Mouse (Mus musculus) embryonic facial prominence, embryonic 10.5 days (tissue): ENCODE measurements at regions not wholly inside any gene's neighbourhood (a gene's known extent, or its start where the extent isn't known, plus 50 kb on each side); places are given as distances from the start of the nearest gene placed in this dataset.
A peak's percentile ranks its signal among the peaks of the same experiment; 100 is the strongest.

Experiments used
- DNase-seq: peaks from one replicate; pipeline ENCODE4 v3.0.0-alpha.2; 2017; ENCODE audit warnings: low spot score
- H3K27ac ChIP-seq: fragments of 300-500 bp; sonication (generic); replicated peaks from 2 replicates; pipeline ENCODE4 v1.5.1; 2016; ENCODE audit warnings: mild to moderate bottlenecking
- H3K27me3 ChIP-seq: fragments of 300-500 bp; sonication (generic); replicated peaks from 2 replicates; pipeline ENCODE4 v1.6.1; 2016; ENCODE audit warnings: low read depth, mild to moderate bottlenecking; ENCODE audit not compliant: poor library complexity, severe bottlenecking
- H3K36me3 ChIP-seq: fragments of 300-500 bp; sonication (generic); replicated peaks from 2 replicates; pipeline ENCODE4 v1.6.1; 2016; ENCODE audit warnings: mild to moderate bottlenecking, moderate library complexity
- H3K4me1 ChIP-seq: fragments of 300-500 bp; sonication (generic); 2 replicates; pipeline ENCODE4 v1.6.1; 2016
- H3K4me3 ChIP-seq: fragments of 300-500 bp; sonication (generic); 2 replicates; pipeline ENCODE4 v1.5.1; 2016; ENCODE audit warnings: mild to moderate bottlenecking, moderate library complexity
- H3K9me3 ChIP-seq: fragments of 300-500 bp; sonication (generic); 2 replicates; pipeline ENCODE4 v1.6.1; 2016; ENCODE audit warnings: mild to moderate bottlenecking
- WGBS: fragments of 180-500 bp; shearing (Covaris S2); methylation state at CpG from one replicate; pipeline ENCODE4 v1.1.7; 2016; 5-methylcytosine and 5-hydroxymethylcytosine counted together

DNA sequence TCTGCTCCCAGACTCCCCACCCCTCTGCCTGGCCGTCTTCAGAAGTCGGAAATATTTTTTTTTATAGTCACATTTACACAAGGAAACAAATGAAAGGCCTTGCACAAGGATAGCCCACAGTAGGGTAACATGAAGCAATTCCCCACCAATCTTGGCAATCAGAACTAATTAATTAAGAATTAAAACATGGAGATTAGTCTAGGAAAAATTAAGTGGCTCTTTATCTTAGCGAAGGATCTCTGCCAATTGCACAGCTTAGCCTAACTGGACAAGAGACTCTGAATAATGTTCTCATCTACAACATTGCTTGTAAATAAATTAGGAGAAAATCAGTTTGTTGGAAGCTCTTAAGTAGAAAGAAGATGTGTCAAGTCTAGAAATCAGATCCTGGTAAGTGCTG is 220.3 kb upstream of the Runx1 start:
- DNase-seq: no peak
- 90% methylated on average over 3 of the region's 3 CpGs for WGBS

DNA sequence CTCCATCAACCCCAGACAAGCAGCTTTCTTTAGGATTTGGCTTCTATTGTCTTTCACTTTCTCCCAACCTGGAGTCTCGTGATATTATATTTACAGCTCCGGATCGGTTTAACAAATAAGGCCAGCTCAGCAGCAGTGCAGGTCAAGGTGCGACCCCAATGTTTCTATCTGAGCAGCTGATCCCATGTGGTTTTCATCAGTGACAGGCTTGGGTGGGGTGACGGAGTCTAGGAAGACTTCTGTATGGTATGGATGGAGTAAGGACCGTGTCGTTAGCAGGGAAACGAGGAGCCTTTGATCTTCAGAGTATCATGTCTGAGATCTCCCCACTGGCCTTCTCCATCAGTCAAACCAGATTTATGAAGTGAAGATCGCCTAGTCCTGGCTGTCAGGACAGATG is 217.4 kb upstream of the Runx1 start:
- 38% methylated on average over 9 of the region's 9 CpGs for WGBS
- DNase-seq: peak; percentile 31
- Histone ChIP-seq H3K36me3 (no peaks in the 10 kb centered on the region), H3K27ac (peak overlapping the region; percentile 20; the same call in 1 of the 2 replicates), H3K4me3 (no peak overlapping the region), H3K4me1 (peaks cover 15% of the 10 kb centered on the region), H3K27me3 (peaks cover 4% of the 10 kb centered on the region; the same call in 1 of the 2 replicates), H3K9me3 (no peaks in the 10 kb centered on the region)

More for the DNA sequence above, 220.3 kb upstream of the Runx1 start:
- Histone ChIP-seq H3K4me1 (peaks cover 15% of the 10 kb centered on the region), H3K9me3 (no peaks in the 10 kb centered on the region), H3K4me3 (no peak overlapping the region), H3K27ac (no peak overlapping the region), H3K36me3 (no peaks in the 10 kb centered on the region), H3K27me3 (peaks cover 4% of the 10 kb centered on the region; the same call in 1 of the 2 replicates)

DNA sequence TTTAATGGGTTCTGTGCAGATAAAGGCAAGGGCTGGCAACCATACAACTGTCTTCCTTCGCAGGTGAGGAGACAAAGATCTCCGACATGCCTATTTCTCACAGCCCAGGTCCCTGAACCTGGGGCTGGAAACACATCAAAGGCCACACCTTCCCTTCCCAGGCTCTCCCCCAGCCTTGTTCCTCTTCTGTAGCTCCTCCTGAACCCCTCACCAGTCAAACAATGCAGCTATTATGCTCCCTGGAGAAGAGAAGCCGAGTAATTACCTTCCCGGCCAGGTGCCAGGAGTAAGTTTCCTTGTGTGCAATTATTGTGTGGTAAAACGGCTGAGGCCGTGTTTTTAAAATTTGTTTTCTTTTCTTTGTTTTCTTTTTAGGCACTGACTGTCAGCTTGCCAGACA is 217.0 kb upstream of the Runx1 start:
- Histone ChIP-seq H3K4me1 (peaks cover 15% of the 10 kb centered on the region), H3K27me3 (peaks cover 4% of the 10 kb centered on the region; the same call in 1 of the 2 replicates), H3K27ac (peak overlapping the region; percentile 20; the same call in 1 of the 2 replicates), H3K36me3 (no peaks in the 10 kb centered on the region), H3K4me3 (no peak overlapping the region), H3K9me3 (no peaks in the 10 kb centered on the region)
- WGBS: 34% methylated on average over 6 of the region's 6 CpGs
- DNase-seq: peak; percentile 34

DNA sequence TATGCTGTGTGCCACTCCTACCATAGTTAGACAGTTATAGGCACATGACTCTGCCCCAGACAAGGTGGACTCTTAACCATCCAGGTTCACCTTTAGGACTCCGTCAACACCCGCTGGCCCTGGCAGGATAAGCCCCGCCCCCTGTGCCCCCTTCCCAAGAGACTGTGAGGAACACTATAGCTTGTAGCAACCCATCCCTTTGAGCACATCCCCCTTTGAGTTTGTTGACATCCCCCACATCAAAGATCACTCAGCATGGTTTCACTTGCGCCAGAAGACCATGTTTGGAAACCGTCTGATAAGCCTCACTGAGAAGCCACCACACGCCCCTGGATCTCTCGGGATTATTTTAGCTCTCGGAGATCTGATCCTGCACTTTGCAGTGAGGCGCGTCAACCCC is 216.5 kb upstream of the Runx1 start:
- H3K27me3 ChIP-seq: peaks cover 4% of the 10 kb centered on the region; the same call in 1 of the 2 replicates
- no peak overlapping the region for H3K4me3 ChIP-seq
- H3K36me3 ChIP-seq: no peaks in the 10 kb centered on the region
- H3K27ac ChIP-seq: no peak overlapping the region
- WGBS: 68% methylated on average over 10 of the region's 10 CpGs
- peaks cover 15% of the 10 kb centered on the region for H3K4me1 ChIP-seq
- no peaks in the 10 kb centered on the region for H3K9me3 ChIP-seq
- no peak for DNase-seq

DNA sequence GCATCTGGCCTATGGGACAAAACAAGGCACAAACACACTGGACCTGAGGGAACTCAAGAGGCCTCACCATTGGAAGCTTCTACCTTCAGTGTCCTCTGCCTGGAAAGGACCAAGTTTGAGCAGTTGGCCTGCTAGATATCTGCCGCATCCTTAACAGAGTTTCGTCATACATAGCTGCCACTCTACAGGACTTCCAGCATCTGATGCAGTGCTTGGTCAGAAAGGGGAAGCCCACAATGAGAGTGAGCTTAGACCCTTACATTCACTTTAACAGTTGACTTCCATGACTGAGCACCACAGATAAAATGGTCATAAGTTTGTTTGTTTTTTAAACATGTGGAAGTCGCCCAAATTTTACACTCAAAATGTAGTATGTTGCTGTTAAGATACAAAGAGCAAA is 215.9 kb upstream of the Runx1 start:
- Histone ChIP-seq H3K9me3 (no peaks in the 10 kb centered on the region), H3K27me3 (peaks cover 4% of the 10 kb centered on the region; the same call in 1 of the 2 replicates), H3K4me1 (peaks cover 15% of the 10 kb centered on the region), H3K36me3 (no peaks in the 10 kb centered on the region), H3K4me3 (no peak overlapping the region), H3K27ac (no peak overlapping the region)
- WGBS: 91% methylated on average over 3 of the region's 3 CpGs
- no peak for DNase-seq

DNA sequence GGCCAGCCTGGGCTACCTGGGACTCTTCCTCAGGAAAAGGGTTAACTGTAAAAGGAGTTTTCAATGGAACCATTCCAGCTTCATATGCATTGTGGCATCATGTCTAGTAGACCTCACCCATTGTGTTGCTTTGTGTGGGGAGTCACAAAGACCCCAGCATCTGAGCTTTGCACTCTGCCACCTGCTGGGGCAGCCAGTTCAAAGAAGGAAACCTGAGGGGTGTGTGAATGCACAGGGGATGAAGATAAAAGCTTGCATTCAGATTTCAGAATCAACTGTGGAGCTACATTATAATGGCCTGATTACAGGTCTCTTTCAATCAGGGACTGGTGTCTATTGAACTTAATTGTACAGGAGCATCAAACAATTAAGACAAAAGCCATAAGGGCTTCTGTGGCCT is 215.4 kb upstream of the Runx1 start:
- Histone ChIP-seq H3K27me3 (peaks cover 4% of the 10 kb centered on the region; the same call in 1 of the 2 replicates), H3K36me3 (no peaks in the 10 kb centered on the region), H3K4me1 (peaks cover 15% of the 10 kb centered on the region), H3K4me3 (no peak overlapping the region), H3K27ac (no peak overlapping the region), H3K9me3 (no peaks in the 10 kb centered on the region)
- DNase-seq: no peak

DNA sequence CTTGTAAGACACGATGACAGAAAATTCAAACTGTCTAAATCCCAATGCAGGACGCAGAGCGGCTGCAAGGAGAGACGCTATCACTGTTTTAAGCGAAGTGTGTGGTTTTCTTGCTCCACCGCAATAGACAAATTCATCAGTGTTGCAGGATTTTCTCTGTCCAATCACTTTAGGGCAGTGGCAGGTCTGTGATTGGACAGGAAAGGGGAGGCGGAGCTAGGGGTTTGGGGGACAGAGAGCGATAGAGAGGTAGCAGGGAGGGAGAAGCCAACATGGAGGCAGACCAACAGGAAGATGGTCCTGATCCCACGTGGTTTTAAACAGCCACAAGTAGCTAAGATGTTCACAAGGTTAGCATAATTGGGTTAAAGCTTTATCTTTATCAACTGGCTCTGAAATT is 209.7 kb upstream of the Runx1 start:
- no peak overlapping the region for H3K27ac ChIP-seq
- H3K4me1 ChIP-seq: no peaks in the 10 kb centered on the region
- DNase-seq: no peak
- H3K4me3 ChIP-seq: no peak overlapping the region
- no peaks in the 10 kb centered on the region for H3K9me3 ChIP-seq
- no peaks in the 10 kb centered on the region for H3K36me3 ChIP-seq
- 88% methylated on average over 9 of the region's 9 CpGs for WGBS
- no peaks in the 10 kb centered on the region for H3K27me3 ChIP-seq

DNA sequence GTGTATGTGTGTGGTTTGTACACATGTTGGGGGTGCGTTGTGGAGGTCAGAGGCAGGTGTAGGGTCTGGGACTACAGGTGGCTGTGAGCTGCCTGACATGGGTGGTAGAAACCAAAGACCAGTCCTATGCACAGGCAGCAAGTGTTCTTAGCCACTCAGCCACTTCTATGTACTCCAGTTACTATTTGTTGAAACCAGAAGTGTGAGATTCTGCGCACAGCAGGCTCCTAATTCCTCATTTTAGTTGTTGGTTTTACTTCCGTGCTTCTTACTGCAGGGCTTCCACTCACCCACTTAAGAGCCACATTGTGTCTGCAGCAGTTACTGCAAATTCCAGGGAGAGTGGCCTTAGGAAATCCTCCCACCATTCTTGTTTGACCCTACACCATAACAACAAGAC is 208.0 kb upstream of the Runx1 start:
- Histone ChIP-seq H3K9me3 (no peaks in the 10 kb centered on the region), H3K27ac (no peak overlapping the region), H3K36me3 (no peaks in the 10 kb centered on the region), H3K4me1 (no peaks in the 10 kb centered on the region), H3K4me3 (no peak overlapping the region), H3K27me3 (no peaks in the 10 kb centered on the region)
- no peak for DNase-seq
- 81% methylated on average over 3 of the region's 3 CpGs for WGBS

DNA sequence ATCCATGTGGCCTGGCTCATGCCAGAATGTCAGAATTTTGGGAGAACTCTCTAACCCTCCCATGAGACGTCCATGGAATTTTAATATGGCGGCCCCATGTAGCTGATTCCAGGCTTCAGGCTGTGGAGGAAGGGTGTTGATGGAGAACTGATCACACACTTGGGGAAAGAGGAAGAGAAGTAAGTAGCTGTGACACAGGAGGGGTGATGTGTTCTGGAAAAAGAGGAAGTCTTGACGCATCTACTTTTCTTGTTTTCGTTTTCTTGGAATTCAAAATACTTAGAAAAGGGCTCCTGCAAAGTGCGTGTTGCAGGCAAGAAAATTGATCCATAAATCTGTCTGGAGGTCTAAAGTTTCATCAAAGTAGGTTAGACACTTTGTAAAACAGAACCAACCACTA is 205.7 kb upstream of the Runx1 start:
- 0 out of 2 replicates have a peak, but pooled peaks cover 5% of the 10 kb centered on the region for H3K27me3 ChIP-seq
- H3K9me3 ChIP-seq: no peaks in the 10 kb centered on the region
- H3K27ac ChIP-seq: no peak overlapping the region
- H3K4me1 ChIP-seq: no peaks in the 10 kb centered on the region
- WGBS: 89% methylated on average over 5 of the region's 5 CpGs
- DNase-seq: no peak
- H3K36me3 ChIP-seq: no peaks in the 10 kb centered on the region
- no peak overlapping the region for H3K4me3 ChIP-seq

DNA sequence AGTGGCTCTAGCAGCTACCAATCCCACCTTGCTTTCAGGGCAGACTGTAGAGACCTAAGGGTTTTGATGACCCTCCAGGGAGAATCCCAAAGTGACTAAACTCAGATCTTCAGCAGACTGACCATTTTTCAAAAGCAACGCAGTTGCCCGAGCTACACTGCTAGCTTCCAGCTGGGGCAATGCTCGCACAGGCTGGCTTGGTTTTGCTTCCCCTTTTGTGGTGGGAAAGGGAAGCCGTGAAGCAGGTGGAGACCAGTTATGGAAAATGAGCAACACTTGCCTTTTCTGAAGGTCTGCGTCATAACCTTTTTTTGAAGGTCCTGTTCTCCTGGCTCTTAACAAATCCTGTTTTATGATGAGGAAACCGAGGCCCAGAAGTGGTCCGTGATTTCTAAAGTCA is 202.7 kb upstream of the Runx1 start:
- H3K36me3 ChIP-seq: no peaks in the 10 kb centered on the region
- 87% methylated on average over 7 of the region's 7 CpGs for WGBS
- no peak overlapping the region for H3K4me3 ChIP-seq
- DNase-seq: no peak
- H3K27me3 ChIP-seq: 0 out of 2 replicates have a peak, but pooled peaks cover 5% of the 10 kb centered on the region
- no peaks in the 10 kb centered on the region for H3K4me1 ChIP-seq
- H3K9me3 ChIP-seq: no peaks in the 10 kb centered on the region
- H3K27ac ChIP-seq: no peak overlapping the region

DNA sequence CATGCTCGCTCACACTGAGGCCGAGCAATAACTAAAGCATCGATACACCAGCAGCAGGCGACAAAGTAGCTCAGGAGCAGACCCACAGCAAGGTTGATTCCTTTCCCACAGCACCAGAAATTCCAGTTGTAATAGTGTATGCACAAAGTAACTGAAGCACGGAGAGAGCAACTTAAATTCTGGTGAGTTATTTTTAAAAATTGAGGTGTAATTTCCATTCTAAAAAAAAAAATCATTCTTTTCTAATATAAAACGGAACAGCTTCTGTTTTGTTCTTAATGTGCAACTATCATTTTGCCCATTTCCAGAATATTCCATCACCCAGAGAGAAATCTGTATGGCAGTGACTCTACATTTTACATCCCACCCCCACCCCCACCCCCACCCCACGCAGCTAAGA is 202.1 kb upstream of the Runx1 start:
- H3K9me3 ChIP-seq: no peaks in the 10 kb centered on the region
- H3K4me3 ChIP-seq: no peak overlapping the region
- no peak overlapping the region for H3K27ac ChIP-seq
- WGBS: 84% methylated on average over 7 of the region's 7 CpGs
- no peaks in the 10 kb centered on the region for H3K36me3 ChIP-seq
- DNase-seq: no peak
- H3K27me3 ChIP-seq: 0 out of 2 replicates have a peak, but pooled peaks cover 5% of the 10 kb centered on the region
- no peaks in the 10 kb centered on the region for H3K4me1 ChIP-seq

DNA sequence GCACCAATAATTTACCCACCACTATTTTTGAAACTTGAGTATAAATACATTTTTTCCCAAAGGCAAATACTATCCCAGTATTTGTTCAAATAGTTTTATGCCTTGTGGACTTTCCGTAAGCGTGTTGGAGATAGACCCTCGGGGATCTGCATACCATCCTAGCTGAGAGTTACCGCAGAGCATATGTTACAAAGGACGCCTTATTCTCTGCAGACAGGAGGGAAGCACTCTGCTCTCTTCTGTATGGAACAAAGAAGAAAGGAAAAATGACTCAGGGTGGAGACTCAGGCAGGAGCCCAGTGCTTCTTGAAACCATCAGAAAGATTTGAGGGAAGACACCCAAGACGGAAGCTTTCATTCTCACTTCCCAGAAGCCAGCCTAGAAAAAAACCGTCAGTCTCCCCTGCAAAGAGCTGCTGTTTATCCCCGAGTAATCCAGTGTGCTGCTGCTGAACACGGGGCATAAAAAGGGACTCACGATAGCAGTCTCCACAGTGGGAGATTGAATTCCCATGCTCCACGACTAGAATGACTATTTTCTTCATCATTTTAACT is 200.2 kb upstream of the Runx1 start:
- H3K36me3 ChIP-seq: no peaks in the 10 kb centered on the region
- H3K27ac ChIP-seq: no peak overlapping the region; the same call in 1 of the 2 replicates
- DNase-seq: no peak
- no peaks in the 10 kb centered on the region for H3K4me1 ChIP-seq
- no peaks in the 10 kb centered on the region for H3K9me3 ChIP-seq
- H3K27me3 ChIP-seq: peaks cover 17% of the 10 kb centered on the region
- 38% methylated on average over 11 of the region's 11 CpGs for WGBS
- no peak overlapping the region for H3K4me3 ChIP-seq

DNA sequence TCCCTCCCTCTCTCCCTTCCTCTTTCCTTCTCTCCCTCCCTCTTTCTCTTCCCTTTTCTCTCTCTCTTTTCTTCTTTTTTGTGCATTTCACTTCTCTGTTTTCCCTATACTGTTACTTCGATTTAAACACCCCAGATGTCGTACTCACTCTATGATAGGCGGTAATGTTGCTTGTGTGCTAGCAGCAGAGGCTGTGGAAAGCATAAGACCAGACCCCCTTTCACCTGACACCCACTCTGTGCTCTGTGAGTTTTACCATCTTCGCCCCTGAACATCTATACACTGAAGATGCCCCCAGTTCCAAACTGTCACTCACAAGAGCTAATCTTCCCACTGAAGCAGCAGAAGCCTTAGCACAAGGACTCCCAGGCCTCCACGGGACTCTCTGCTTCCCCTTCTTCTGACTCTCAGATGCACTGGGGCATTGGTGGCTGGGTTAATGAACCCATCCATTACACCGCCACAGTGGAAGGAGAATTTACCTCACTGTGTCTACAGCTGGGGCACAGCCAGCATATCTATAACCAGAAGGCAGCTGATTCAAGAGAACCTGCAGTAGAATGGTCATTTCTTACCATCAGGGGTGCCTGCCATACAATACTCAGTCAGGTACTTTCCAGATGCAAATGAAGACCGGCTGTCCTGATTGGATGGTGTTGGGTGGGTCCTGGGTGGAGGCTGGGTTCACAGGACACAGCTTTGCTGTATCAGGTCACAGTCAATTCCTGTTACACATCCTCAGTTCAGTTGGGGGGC is 194.0 kb upstream of the Runx1 start:
- Histone ChIP-seq H3K36me3 (no peaks in the 10 kb centered on the region), H3K4me3 (no peak overlapping the region), H3K9me3 (no peaks in the 10 kb centered on the region), H3K27ac (no peak overlapping the region), H3K4me1 (peaks cover 11% of the 10 kb centered on the region; the same call in 1 of the 2 replicates), H3K27me3 (peaks cover 61% of the 10 kb centered on the region)
- DNase-seq: no peak
- WGBS: 78% methylated on average over 7 of the region's 7 CpGs
